Mouse (Mus musculus): ENCODE measurements around the gene Klhl40. TPM values are rescaled to one million over a fixed set of nuclear protein-coding genes. Genes with fewer than 3 reads are reported as not detected.

Gene Klhl40
- polyA plus RNA-seq, 1 experiment from 2014 or later: 3.6 TPM

DNA sequence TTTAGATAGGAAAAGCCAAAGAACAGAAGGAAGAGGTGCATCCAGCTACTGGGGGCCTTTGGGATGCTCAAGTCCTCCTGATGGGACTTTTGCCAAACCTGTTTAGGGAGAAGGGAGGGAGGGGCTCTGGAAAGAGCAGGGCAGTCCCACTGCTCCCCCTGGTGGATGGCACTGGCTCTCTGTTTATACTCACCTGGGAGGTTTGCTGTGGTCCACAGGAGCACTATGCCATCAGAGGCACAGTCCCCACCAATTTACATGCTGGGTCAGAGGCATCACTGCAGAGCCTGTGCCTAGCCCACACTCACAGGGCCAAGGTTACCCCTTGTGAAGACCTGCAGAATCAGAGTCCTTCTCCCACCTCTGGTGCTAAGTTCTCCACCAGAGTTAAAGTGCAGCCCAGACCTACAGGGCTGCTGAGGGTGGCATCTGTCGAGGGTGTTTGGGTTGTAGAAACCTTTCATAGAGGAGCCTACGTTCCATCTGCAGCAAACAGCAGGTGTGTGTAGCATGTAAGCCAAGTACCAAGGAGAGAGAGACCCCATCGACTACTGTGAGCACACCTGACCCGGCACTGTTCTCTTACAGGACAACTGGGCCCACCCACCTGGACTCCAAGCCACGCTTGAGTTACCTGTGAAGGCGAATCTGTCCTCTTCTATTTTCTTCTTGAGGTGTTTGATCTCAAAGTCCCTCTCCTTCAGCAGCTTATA is 53.0 kb downstream of the Klhl40 start:
- no peaks in the 10 kb centered on the region for H3K9me3 ChIP-seq
- no peaks in the 10 kb centered on the region for H3K36me3 ChIP-seq
- H3K4me1 ChIP-seq: no peaks in the 10 kb centered on the region
- H3K9ac ChIP-seq: no peak overlapping the region
- H3K4me3 ChIP-seq: no peak overlapping the region
- H3K4me2 ChIP-seq (replicated peaks): no peak overlapping the region
- WGBS: 80% methylated on average over 6 of the region's 6 CpGs
- no peaks in the 10 kb centered on the region for H3K27me3 ChIP-seq
- ATAC-seq (ENCODE audit: insufficient number of reproducible peaks, insufficient read depth, low FRiP score, low TSS enrichment): no peak
- no peak overlapping the region for H3K27ac ChIP-seq

- H3K36me3 ChIP-seq: no peaks in the 10 kb centered on the region
- no peak for ATAC-seq (ENCODE audit: insufficient number of reproducible peaks, insufficient read depth, low FRiP score, low TSS enrichment)
- no peak overlapping the region for H3K9ac ChIP-seq
- H3K27ac ChIP-seq: no peak overlapping the region
- no peaks in the 10 kb centered on the region for H3K4me1 ChIP-seq
- H3K9me3 ChIP-seq: no peaks in the 10 kb centered on the region
- no peaks in the 10 kb centered on the region for H3K27me3 ChIP-seq
- 24% methylated on average over 6 of the region's 6 CpGs for WGBS
- no peak overlapping the region for H3K4me3 ChIP-seq
- no peak overlapping the region for H3K4me2 ChIP-seq (replicated peaks)
Measured at GRCm38 (mm10) chr9:121830956-121831293, 53.5 kb downstream of the Klhl40 start.

Other genes with a start within 250 kb of the Klhl40 start
- 0.63 TPM in 1 of 2 replicates, not detected in the other for gene Lyzl4, start 135.5 kb upstream of the Klhl40 start, polyA plus RNA-seq (2016; fragmentation: Nextera tagmentation; extraction: Ambion mirVana)
- gene Vipr1, start 134.9 kb upstream of the Klhl40 start, polyA plus RNA-seq (2016; fragmentation: Nextera tagmentation; extraction: Ambion mirVana): 0.62 and 0.73 TPM in 2 replicates
- gene Sec22c, start 72.1 kb upstream of the Klhl40 start, polyA plus RNA-seq (2016; fragmentation: Nextera tagmentation; extraction: Ambion mirVana): 16.8 and 18.0 TPM in 2 replicates
- 96.2 and 117 TPM in 2 replicates for gene Ss18l2, start 67.3 kb upstream of the Klhl40 start, polyA plus RNA-seq (2016; fragmentation: Nextera tagmentation; extraction: Ambion mirVana)
- 73.7 and 85.5 TPM in 2 replicates for gene Nktr, start 58.4 kb upstream of the Klhl40 start, polyA plus RNA-seq (2016; fragmentation: Nextera tagmentation; extraction: Ambion mirVana)
- gene Zfp651, start 18.3 kb upstream of the Klhl40 start, polyA plus RNA-seq (2016; fragmentation: Nextera tagmentation; extraction: Ambion mirVana): 15.4 and 20.1 TPM in 2 replicates
- 0.40 TPM in 1 of 2 replicates, not detected in the other for gene Hhatl, start 14.9 kb downstream of the Klhl40 start, polyA plus RNA-seq (2016; fragmentation: Nextera tagmentation; extraction: Ambion mirVana)
- gene Ccdc13, start 61.9 kb downstream of the Klhl40 start, polyA plus RNA-seq (2016; fragmentation: Nextera tagmentation; extraction: Ambion mirVana): 1.3 and 1.5 TPM in 2 replicates
- 128 and 154 TPM in 2 replicates for gene Higd1a, start 80.8 kb downstream of the Klhl40 start, polyA plus RNA-seq (2016; fragmentation: Nextera tagmentation; extraction: Ambion mirVana)
- 0.22 and 0.27 TPM in 2 replicates for gene Ackr2, start 120.7 kb downstream of the Klhl40 start, polyA plus RNA-seq (2016; fragmentation: Nextera tagmentation; extraction: Ambion mirVana)
- gene Cyp8b1, start 138.7 kb downstream of the Klhl40 start, polyA plus RNA-seq (2016; fragmentation: Nextera tagmentation; extraction: Ambion mirVana): not detected in 2 replicates
- 2.1 and 2.2 TPM in 2 replicates for gene Fam198a, start 173.4 kb downstream of the Klhl40 start, polyA plus RNA-seq (2016; fragmentation: Nextera tagmentation; extraction: Ambion mirVana)
- gene Pomgnt2, start 219.5 kb downstream of the Klhl40 start, polyA plus RNA-seq (2016; fragmentation: Nextera tagmentation; extraction: Ambion mirVana): 13.9 and 15.0 TPM in 2 replicates

Measured in embryonic facial prominence, embryonic 12.5 days (tissue).